Mouse (Mus musculus): ENCODE data around the gene C530008M17Rik. TPM values are rescaled to one million over a fixed set of nuclear protein-coding genes. Genes with fewer than 3 reads are reported as not detected.

The C530008M17Rik gene
- polyA plus RNA-seq, 1 experiment from 2014 or later = 58.3 TPM

- peaks cover 8% of the 10 kb centered on the region for H3K4me1 ChIP-seq (ENCODE audit: control insufficient read depth, insufficient read depth, low read length)
- 88% methylated on average over 9 of the region's 9 CpGs for WGBS
- H3K4me2 ChIP-seq (ENCODE audit: low read length) = no peak overlapping the region
- H3K4me3 ChIP-seq (ENCODE audit: low read depth, low read length) = no peak overlapping the region
- no peak overlapping the region for H3K9ac ChIP-seq (ENCODE audit: low read depth, low read length)
- H3K27ac ChIP-seq (ENCODE audit: low read length) = no peak overlapping the region
- no peaks in the 10 kb centered on the region for H3K27me3 ChIP-seq (ENCODE audit: control insufficient read depth, insufficient read depth, low read depth, low read length)
- no peak for ATAC-seq
- H3K36me3 ChIP-seq (ENCODE audit: control insufficient read depth, insufficient read depth, low read length) = 0 out of 2 replicates have a peak, but pooled peaks cover 2% of the 10 kb centered on the region
- H3K9me3 ChIP-seq (replicated peaks; ENCODE audit: control insufficient read depth, low read length, poor library complexity, severe bottlenecking) = no peaks in the 10 kb centered on the region
These were observed 88.5 kb downstream of the C530008M17Rik start for GRCm38 (mm10) chr5:76744737-76745209.

- ATAC-seq = 0 out of 2 replicates have a peak, but pooled peaks have one; percentile 43
- Histone ChIP-seq H3K9ac (ENCODE audit: low read depth, low read length) (no peak overlapping the region), H3K9me3 (replicated peaks; ENCODE audit: control insufficient read depth, low read length, poor library complexity, severe bottlenecking) (no peaks in the 10 kb centered on the region), H3K36me3 (ENCODE audit: control insufficient read depth, insufficient read depth, low read length) (no peaks in the 10 kb centered on the region), H3K4me1 (ENCODE audit: control insufficient read depth, insufficient read depth, low read length) (peaks cover 10% of the 10 kb centered on the region), H3K4me3 (ENCODE audit: low read depth, low read length) (no peak overlapping the region), H3K27ac (ENCODE audit: low read length) (no peak overlapping the region), H3K27me3 (ENCODE audit: control insufficient read depth, insufficient read depth, low read depth, low read length) (no peaks in the 10 kb centered on the region), H3K4me2 (ENCODE audit: low read length) (no peak overlapping the region)
- WGBS = 58% methylated on average over 7 of the region's 7 CpGs
These were observed 91.5 kb downstream of the C530008M17Rik start for GRCm38 (mm10) chr5:76747851-76748250.

- peaks cover 8% of the 10 kb centered on the region; the same call in 1 of the 2 replicates for H3K4me1 ChIP-seq (ENCODE audit: control insufficient read depth, insufficient read depth, low read length)
- H3K27me3 ChIP-seq (ENCODE audit: control insufficient read depth, insufficient read depth, low read depth, low read length) = no peaks in the 10 kb centered on the region
- H3K9ac ChIP-seq (ENCODE audit: low read depth, low read length) = no peak overlapping the region
- no peak overlapping the region for H3K27ac ChIP-seq (ENCODE audit: low read length)
- H3K36me3 ChIP-seq (ENCODE audit: control insufficient read depth, insufficient read depth, low read length) = no peaks in the 10 kb centered on the region
- no peak for ATAC-seq
- no peaks in the 10 kb centered on the region for H3K9me3 ChIP-seq (replicated peaks; ENCODE audit: control insufficient read depth, low read length, poor library complexity, severe bottlenecking)
- no peak overlapping the region for H3K4me3 ChIP-seq (ENCODE audit: low read depth, low read length)
- no peak overlapping the region for H3K4me2 ChIP-seq (ENCODE audit: low read length)
- WGBS = 47% methylated on average over 5 of the region's 5 CpGs
These were observed 96.0 kb downstream of the C530008M17Rik start for GRCm38 (mm10) chr5:76752351-76752750.

GRCm38 (mm10) chr5:76760349-76760748, 104.0 kb downstream of the C530008M17Rik start:
- H3K27me3 ChIP-seq (ENCODE audit: control insufficient read depth, insufficient read depth, low read depth, low read length) = no peaks in the 10 kb centered on the region
- 0 out of 2 replicates have a peak overlapping the region, but pooled peaks have one; percentile 13 for H3K27ac ChIP-seq (ENCODE audit: low read length)
- no peaks in the 10 kb centered on the region for H3K36me3 ChIP-seq (ENCODE audit: control insufficient read depth, insufficient read depth, low read length)
- no peaks in the 10 kb centered on the region for H3K9me3 ChIP-seq (replicated peaks; ENCODE audit: control insufficient read depth, low read length, poor library complexity, severe bottlenecking)
- H3K9ac ChIP-seq (ENCODE audit: low read depth, low read length) = no peak overlapping the region
- H3K4me2 ChIP-seq (ENCODE audit: low read length) = no peak overlapping the region
- H3K4me1 ChIP-seq (ENCODE audit: control insufficient read depth, insufficient read depth, low read length) = peaks cover 34% of the 10 kb centered on the region
- 81% methylated on average over 3 of the region's 3 CpGs for WGBS
- ATAC-seq = no peak
- H3K4me3 ChIP-seq (ENCODE audit: low read depth, low read length) = no peak overlapping the region

GRCm38 (mm10) chr5:76762030-76762698, 105.9 kb downstream of the C530008M17Rik start:
- peaks cover 34% of the 10 kb centered on the region for H3K4me1 ChIP-seq (ENCODE audit: control insufficient read depth, insufficient read depth, low read length)
- ATAC-seq = no peak; the same call in 1 of the 2 replicates
- peaks cover 7% of the 10 kb centered on the region for H3K36me3 ChIP-seq (ENCODE audit: control insufficient read depth, insufficient read depth, low read length)
- H3K4me2 ChIP-seq (ENCODE audit: low read length) = no peak overlapping the region
- H3K9ac ChIP-seq (ENCODE audit: low read depth, low read length) = no peak overlapping the region
- no peak overlapping the region for H3K4me3 ChIP-seq (ENCODE audit: low read depth, low read length)
- no peaks in the 10 kb centered on the region for H3K9me3 ChIP-seq (replicated peaks; ENCODE audit: control insufficient read depth, low read length, poor library complexity, severe bottlenecking)
- no peaks in the 10 kb centered on the region for H3K27me3 ChIP-seq (ENCODE audit: control insufficient read depth, insufficient read depth, low read depth, low read length)
- peak overlapping the region; percentile 59 for H3K27ac ChIP-seq (ENCODE audit: low read length)
- 26% methylated on average over 14 of the region's 14 CpGs for WGBS

- no peak overlapping the region for H3K4me3 ChIP-seq (ENCODE audit: low read depth, low read length)
- peak; percentile 57; the same call in 1 of the 2 replicates for ATAC-seq
- H3K9me3 ChIP-seq (replicated peaks; ENCODE audit: control insufficient read depth, low read length, poor library complexity, severe bottlenecking) = no peaks in the 10 kb centered on the region
- peaks cover 34% of the 10 kb centered on the region for H3K4me1 ChIP-seq (ENCODE audit: control insufficient read depth, insufficient read depth, low read length)
- no peaks in the 10 kb centered on the region for H3K27me3 ChIP-seq (ENCODE audit: control insufficient read depth, insufficient read depth, low read depth, low read length)
- WGBS = 41% methylated on average over 10 of the region's 10 CpGs
- H3K4me2 ChIP-seq (ENCODE audit: low read length) = peak overlapping the region; percentile 4; the same call in 1 of the 2 replicates
- H3K36me3 ChIP-seq (ENCODE audit: control insufficient read depth, insufficient read depth, low read length) = peaks cover 7% of the 10 kb centered on the region
- no peak overlapping the region for H3K9ac ChIP-seq (ENCODE audit: low read depth, low read length)
- H3K27ac ChIP-seq (ENCODE audit: low read length) = peak overlapping the region; percentile 59
These were observed 106.9 kb downstream of the C530008M17Rik start for GRCm38 (mm10) chr5:76763148-76763701.

- Histone ChIP-seq H3K4me3 (ENCODE audit: low read depth, low read length) (no peak overlapping the region), H3K4me2 (ENCODE audit: low read length) (no peak overlapping the region; the same call in 1 of the 2 replicates), H3K9ac (ENCODE audit: low read depth, low read length) (no peak overlapping the region), H3K4me1 (ENCODE audit: control insufficient read depth, insufficient read depth, low read length) (peaks cover 34% of the 10 kb centered on the region), H3K27me3 (ENCODE audit: control insufficient read depth, insufficient read depth, low read depth, low read length) (no peaks in the 10 kb centered on the region), H3K36me3 (ENCODE audit: control insufficient read depth, insufficient read depth, low read length) (peaks cover 7% of the 10 kb centered on the region), H3K27ac (ENCODE audit: low read length) (peak overlapping the region; percentile 59), H3K9me3 (replicated peaks; ENCODE audit: control insufficient read depth, low read length, poor library complexity, severe bottlenecking) (no peaks in the 10 kb centered on the region)
- WGBS = 54% methylated on average over 6 of the region's 6 CpGs
- no peak for ATAC-seq
These were observed 107.4 kb downstream of the C530008M17Rik start for GRCm38 (mm10) chr5:76763731-76764130.

GRCm38 (mm10) chr5:76769014-76769413, 112.7 kb downstream of the C530008M17Rik start:
- Histone ChIP-seq H3K9me3 (replicated peaks; ENCODE audit: control insufficient read depth, low read length, poor library complexity, severe bottlenecking) (no peaks in the 10 kb centered on the region), H3K36me3 (ENCODE audit: control insufficient read depth, insufficient read depth, low read length) (peaks cover 11% of the 10 kb centered on the region), H3K27me3 (ENCODE audit: control insufficient read depth, insufficient read depth, low read depth, low read length) (no peaks in the 10 kb centered on the region), H3K4me2 (ENCODE audit: low read length) (no peak overlapping the region), H3K9ac (ENCODE audit: low read depth, low read length) (no peak overlapping the region), H3K4me3 (ENCODE audit: low read depth, low read length) (no peak overlapping the region), H3K27ac (ENCODE audit: low read length) (no peak overlapping the region), H3K4me1 (ENCODE audit: control insufficient read depth, insufficient read depth, low read length) (peaks cover 9% of the 10 kb centered on the region; the same call in 1 of the 2 replicates)
- no peak for ATAC-seq
- 79% methylated on average over 3 of the region's 3 CpGs for WGBS

GRCm38 (mm10) chr5:76769572-76769971, 113.3 kb downstream of the C530008M17Rik start:
- peaks cover 6% of the 10 kb centered on the region; the same call in 1 of the 2 replicates for H3K4me1 ChIP-seq (ENCODE audit: control insufficient read depth, insufficient read depth, low read length)
- no peaks in the 10 kb centered on the region for H3K27me3 ChIP-seq (ENCODE audit: control insufficient read depth, insufficient read depth, low read depth, low read length)
- WGBS = 87% methylated on average over 15 of the region's 15 CpGs
- no peak overlapping the region for H3K4me2 ChIP-seq (ENCODE audit: low read length)
- H3K36me3 ChIP-seq (ENCODE audit: control insufficient read depth, insufficient read depth, low read length) = peaks cover 11% of the 10 kb centered on the region
- no peaks in the 10 kb centered on the region for H3K9me3 ChIP-seq (replicated peaks; ENCODE audit: control insufficient read depth, low read length, poor library complexity, severe bottlenecking)
- H3K9ac ChIP-seq (ENCODE audit: low read depth, low read length) = no peak overlapping the region
- no peak overlapping the region for H3K4me3 ChIP-seq (ENCODE audit: low read depth, low read length)
- no peak for ATAC-seq
- H3K27ac ChIP-seq (ENCODE audit: low read length) = no peak overlapping the region
